Mouse (Mus musculus) forebrain, embryonic 14.5 days (tissue): ENCODE measurements at regions not wholly inside any gene's neighbourhood (a gene's known extent, or its start where the extent isn't known, plus 50 kb on each side); places are given as distances from the start of the nearest gene placed in this dataset.

Experiments used
- ATAC-seq: fragments of 200-750 bp; cut with Nextera tagmentation; 2 replicates; pipeline ENCODE4 v1.8.0; 2017; ENCODE audit warnings: mild to moderate bottlenecking, moderate library complexity
- DNase-seq: peaks from one replicate; pipeline ENCODE4 v3.0.0-alpha.2; 2015; ENCODE audit warnings: low spot score
- H3K27ac ChIP-seq: fragments of 300-500 bp; sonication (generic); 2 replicates; pipeline ENCODE4 v1.5.1; 2014; ENCODE audit warnings: low read depth, mild to moderate bottlenecking, control low read depth, low read length, moderate library complexity
- H3K27me3 ChIP-seq: fragments of 300-500 bp; sonication (generic); replicated peaks from 2 replicates; pipeline ENCODE4 v1.6.1; 2014; ENCODE audit warnings: low read length, control low read depth, mixed read lengths; ENCODE audit not compliant: control insufficient read depth, insufficient read depth
- H3K36me3 ChIP-seq: fragments of 300-500 bp; sonication (generic); 2 replicates; pipeline ENCODE4 v1.6.1; 2014; ENCODE audit warnings: low read length, control low read depth; ENCODE audit not compliant: control insufficient read depth, insufficient read depth
- H3K4me1 ChIP-seq: fragments of 300-500 bp; sonication (generic); 2 replicates; pipeline ENCODE4 v1.6.1; 2014; ENCODE audit warnings: antibody characterized with exemption, low read length, control low read depth; ENCODE audit not compliant: control insufficient read depth, insufficient read depth
- H3K4me2 ChIP-seq: fragments of 300-500 bp; sonication (generic); 2 replicates; pipeline ENCODE4 v1.6.1; 2014; ENCODE audit warnings: mild to moderate bottlenecking, control low read depth, low read length
- H3K4me3 ChIP-seq: fragments of 300-500 bp; sonication (generic); 2 replicates; pipeline ENCODE4 v1.5.1; 2014; ENCODE audit warnings: low read depth, low read length, control low read depth
- H3K9ac ChIP-seq: fragments of 300-500 bp; sonication (generic); 2 replicates; pipeline ENCODE4 v1.6.1; 2014; ENCODE audit warnings: mild to moderate bottlenecking, low read length, control low read depth, moderate library complexity
- H3K9me3 ChIP-seq: fragments of 300-500 bp; sonication (generic); replicated peaks from 2 replicates; pipeline ENCODE4 v1.6.1; 2016; ENCODE audit warnings: low read length, control low read depth, mixed read lengths; ENCODE audit not compliant: control insufficient read depth
- WGBS: fragments of 180-500 bp; shearing (Covaris S2); extraction: QIAGEN DNeasy Blood & Tissue Kit; methylation state at CpG from one replicate; pipeline ENCODE4 v1.1.7; 2014; 5-methylcytosine and 5-hydroxymethylcytosine counted together

GRCm38 (mm10) chr1:137051515-137051914 lies 91.3 kb upstream of the Nr5a2 start:
- Histone ChIP-seq H3K36me3 (no peaks in the 10 kb centered on the region), H3K27ac (no peak overlapping the region), H3K27me3 (no peaks in the 10 kb centered on the region), H3K9me3 (no peaks in the 10 kb centered on the region), H3K4me1 (no peaks in the 10 kb centered on the region), H3K4me3 (no peak overlapping the region), H3K9ac (no peak overlapping the region), H3K4me2 (no peak overlapping the region)
- ATAC-seq (no peak), DNase-seq (no peak)
- 83% methylated on average over 13 of the region's 13 CpGs for WGBS

DNA sequence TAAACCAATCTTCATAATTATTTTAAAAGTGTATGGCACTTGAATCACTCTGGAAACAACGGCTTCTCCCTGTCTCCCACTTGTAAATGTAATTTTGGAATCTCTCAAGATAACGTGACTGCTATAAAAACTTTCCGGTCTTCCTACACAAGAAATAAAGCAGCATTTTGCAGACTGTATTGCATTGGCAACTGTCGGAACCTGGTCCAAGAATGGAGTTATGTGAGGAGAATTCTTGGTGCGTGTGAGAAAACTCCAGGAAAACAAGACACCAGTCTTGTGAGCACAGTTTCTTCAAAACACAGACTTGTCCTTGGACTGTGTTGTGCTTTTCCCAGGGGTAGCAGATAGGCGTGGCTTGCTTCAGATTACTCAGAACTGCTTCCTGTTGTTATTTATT lies 83.8 kb upstream of the Nr5a2 start:
- DNase-seq (no peak), ATAC-seq (no peak)
- no peaks in the 10 kb centered on the region for H3K4me1 ChIP-seq
- H3K27ac ChIP-seq, result no peak overlapping the region
- H3K9ac ChIP-seq, result no peak overlapping the region
- no peaks in the 10 kb centered on the region for H3K27me3 ChIP-seq
- no peaks in the 10 kb centered on the region for H3K36me3 ChIP-seq
- 88% methylated on average over 6 of the region's 6 CpGs for WGBS
- no peak overlapping the region for H3K4me3 ChIP-seq
- no peaks in the 10 kb centered on the region for H3K9me3 ChIP-seq
- no peak overlapping the region for H3K4me2 ChIP-seq

DNA sequence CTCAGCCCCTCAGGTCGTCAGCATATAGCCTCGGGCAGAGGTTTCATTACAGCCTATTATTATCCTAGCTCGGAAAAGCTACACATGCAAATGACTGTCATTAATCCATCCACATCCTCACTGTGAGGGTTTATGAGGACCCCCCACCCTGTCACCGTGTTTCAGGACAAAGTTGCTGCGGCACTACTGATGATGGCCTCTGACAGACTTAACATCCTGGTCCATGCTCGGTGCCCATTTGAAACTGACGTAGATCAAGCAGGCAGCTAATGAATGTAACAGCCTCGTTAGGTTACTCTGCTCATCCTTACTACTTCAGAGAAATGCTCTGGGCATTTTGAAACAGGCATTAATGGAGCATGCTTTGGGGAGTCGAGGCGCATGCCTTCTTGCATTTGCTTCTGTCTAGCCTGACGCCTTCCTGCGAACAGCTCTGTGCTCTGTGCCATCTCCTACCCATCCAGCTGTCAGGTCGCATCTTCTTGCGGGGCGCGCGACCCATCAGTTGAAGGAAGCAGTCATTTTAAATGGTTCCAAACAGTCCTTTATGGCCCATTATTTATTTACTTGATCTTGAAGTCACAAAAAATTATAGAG lies 82.3 kb upstream of the Nr5a2 start:
- DNase-seq, result no peak
- Histone ChIP-seq H3K27me3 (no peaks in the 10 kb centered on the region), H3K4me2 (no peak overlapping the region), H3K4me3 (no peak overlapping the region), H3K4me1 (no peaks in the 10 kb centered on the region), H3K36me3 (no peaks in the 10 kb centered on the region), H3K27ac (no peak overlapping the region), H3K9me3 (no peaks in the 10 kb centered on the region), H3K9ac (no peak overlapping the region)
- WGBS, result 68% methylated on average over 17 of the region's 17 CpGs
- no peak for ATAC-seq

DNA sequence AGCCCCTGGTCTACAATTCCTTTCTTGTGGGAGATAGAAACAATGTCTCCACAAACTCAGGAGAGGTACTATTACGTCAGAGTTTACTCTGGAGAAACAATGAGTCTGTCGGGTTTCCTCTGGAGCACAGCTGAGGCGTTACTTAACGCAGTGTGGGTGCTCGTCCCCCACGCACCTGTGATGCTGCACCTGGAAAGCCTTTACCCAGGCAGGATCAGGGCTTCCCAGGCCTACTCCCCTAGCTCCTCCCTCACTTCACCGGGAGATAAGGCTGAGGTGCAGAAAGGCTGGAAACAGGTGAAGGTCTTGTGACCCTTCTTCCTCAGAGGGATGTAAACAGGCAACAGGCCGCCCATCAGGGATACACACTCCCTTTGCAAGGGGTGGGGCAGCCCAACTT lies 80.7 kb upstream of the Nr5a2 start:
- Histone ChIP-seq H3K9me3 (no peaks in the 10 kb centered on the region), H3K4me2 (no peak overlapping the region), H3K36me3 (no peaks in the 10 kb centered on the region), H3K4me3 (no peak overlapping the region), H3K27ac (no peak overlapping the region), H3K27me3 (no peaks in the 10 kb centered on the region), H3K9ac (no peak overlapping the region), H3K4me1 (no peaks in the 10 kb centered on the region)
- WGBS, result 77% methylated on average over 8 of the region's 8 CpGs
- no peak for ATAC-seq
- no peak for DNase-seq

DNA sequence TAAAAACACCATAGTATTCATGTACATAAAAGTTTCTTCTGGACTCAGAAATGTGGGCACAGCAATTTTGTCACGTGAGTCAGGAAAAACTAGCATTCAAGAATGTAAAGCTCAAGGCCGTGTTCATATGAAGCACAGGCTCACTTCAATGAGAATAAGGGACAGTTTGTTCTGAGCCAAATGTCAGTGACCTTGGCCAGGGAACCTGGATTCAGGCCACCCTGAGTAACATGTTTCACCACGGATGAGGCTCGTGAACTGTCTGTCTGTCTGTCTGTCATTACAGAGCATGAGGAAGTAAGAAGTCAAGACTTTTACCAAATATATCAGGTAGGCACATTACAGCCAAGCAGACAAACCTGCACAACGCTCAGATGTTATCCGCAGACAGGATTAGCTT lies 74.3 kb upstream of the Nr5a2 start:
- no peak for ATAC-seq
- Histone ChIP-seq H3K27me3 (no peaks in the 10 kb centered on the region), H3K36me3 (no peaks in the 10 kb centered on the region), H3K4me2 (no peak overlapping the region), H3K27ac (no peak overlapping the region), H3K9me3 (no peaks in the 10 kb centered on the region), H3K9ac (no peak overlapping the region), H3K4me1 (no peaks in the 10 kb centered on the region), H3K4me3 (no peak overlapping the region)
- 92% methylated on average over 6 of the region's 6 CpGs for WGBS
- no peak for DNase-seq

DNA sequence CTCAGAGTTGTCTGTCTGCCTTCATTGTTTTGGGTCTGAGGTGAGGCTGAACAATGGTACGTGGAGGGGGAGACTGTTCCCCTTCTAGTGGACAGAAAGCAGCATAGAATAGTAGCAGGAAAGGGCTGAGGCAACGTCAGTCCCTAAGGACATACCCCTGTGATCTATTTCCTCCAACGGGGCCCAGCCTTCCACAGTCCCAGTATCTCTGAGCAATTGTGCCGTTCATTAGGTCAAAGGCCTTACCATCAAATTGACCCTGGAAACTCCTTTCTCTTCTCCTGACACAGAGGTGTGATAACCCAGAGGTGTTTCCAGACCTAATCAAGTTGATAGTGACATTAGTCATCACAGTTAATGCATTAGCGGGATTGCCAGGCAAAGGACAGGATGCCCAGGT lies 73.4 kb upstream of the Nr5a2 start:
- Histone ChIP-seq H3K4me3 (no peak overlapping the region), H3K4me1 (no peaks in the 10 kb centered on the region), H3K9ac (no peak overlapping the region), H3K9me3 (no peaks in the 10 kb centered on the region), H3K27ac (no peak overlapping the region), H3K27me3 (no peaks in the 10 kb centered on the region), H3K4me2 (no peak overlapping the region), H3K36me3 (no peaks in the 10 kb centered on the region)
- DNase-seq (no peak), ATAC-seq (no peak)
- 86% methylated on average over 5 of the region's 5 CpGs for whole genome bisulfite sequencing

- Histone ChIP-seq H3K36me3 (no peaks in the 10 kb centered on the region), H3K4me2 (no peak overlapping the region), H3K27me3 (no peaks in the 10 kb centered on the region), H3K9ac (no peak overlapping the region), H3K4me1 (no peaks in the 10 kb centered on the region), H3K9me3 (no peaks in the 10 kb centered on the region), H3K4me3 (no peak overlapping the region), H3K27ac (no peak overlapping the region)
- WGBS, result 95% methylated on average over 6 of the region's 6 CpGs
- no peak for ATAC-seq
- DNase-seq, result no peak
These were observed 63.5 kb upstream of the Nr5a2 start for GRCm38 (mm10) chr1:137023706-137024105.

DNA sequence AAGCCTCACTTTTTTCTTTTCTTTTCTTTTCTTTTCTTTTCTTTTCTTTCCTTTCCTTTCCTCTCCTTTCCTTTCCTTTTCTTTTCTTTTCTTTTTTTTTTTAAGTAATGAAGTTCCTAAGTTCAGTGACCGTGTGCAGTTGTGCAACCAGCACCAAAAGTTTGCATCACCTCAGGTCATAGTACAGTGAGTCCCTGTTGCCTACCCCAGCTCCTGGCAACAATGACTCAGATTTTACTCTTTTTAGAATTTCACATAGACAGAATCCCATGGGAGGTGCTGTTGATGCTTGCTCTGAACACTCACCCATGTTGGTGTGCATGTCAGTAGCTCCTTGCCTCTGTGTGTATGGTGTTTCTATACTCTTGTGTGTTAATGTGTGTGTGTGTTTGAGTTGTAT lies 60.3 kb upstream of the Nr5a2 start:
- Histone ChIP-seq H3K9me3 (no peaks in the 10 kb centered on the region), H3K27ac (no peak overlapping the region), H3K9ac (no peak overlapping the region), H3K36me3 (no peaks in the 10 kb centered on the region), H3K27me3 (no peaks in the 10 kb centered on the region), H3K4me2 (no peak overlapping the region), H3K4me1 (no peaks in the 10 kb centered on the region), H3K4me3 (no peak overlapping the region)
- ATAC-seq (no peak), DNase-seq (no peak)
- WGBS, result 95% methylated on average over 1 of the region's 1 CpGs

- ATAC-seq, result no peak
- H3K27me3 ChIP-seq, result no peaks in the 10 kb centered on the region
- WGBS, result 93% methylated on average over 5 of the region's 5 CpGs
These were observed 57.4 kb upstream of the Nr5a2 start for GRCm38 (mm10) chr1:137017642-137018041.

More at GRCm38 (mm10) chr1:137017642-137018041, 57.4 kb upstream of the Nr5a2 start:
- Histone ChIP-seq H3K36me3 (no peaks in the 10 kb centered on the region), H3K4me3 (no peak overlapping the region), H3K9me3 (no peaks in the 10 kb centered on the region), H3K4me2 (no peak overlapping the region), H3K27ac (no peak overlapping the region), H3K9ac (no peak overlapping the region), H3K4me1 (no peaks in the 10 kb centered on the region)
- DNase-seq, result no peak
